Mouse (Mus musculus): ENCODE measurements around the gene Efcab11. TPM values are rescaled to one million over a fixed set of nuclear protein-coding genes. Genes with fewer than 3 reads are reported as not detected.
"Not testable (repeated sequence)": the region's sequence is repeated elsewhere in the genome, so short reads cannot be mapped to it uniquely, and the experiment has no call there.

Gene Efcab11
- polyA plus RNA-seq, 1 experiment from 2014 or later = 18.6 TPM

DNA sequence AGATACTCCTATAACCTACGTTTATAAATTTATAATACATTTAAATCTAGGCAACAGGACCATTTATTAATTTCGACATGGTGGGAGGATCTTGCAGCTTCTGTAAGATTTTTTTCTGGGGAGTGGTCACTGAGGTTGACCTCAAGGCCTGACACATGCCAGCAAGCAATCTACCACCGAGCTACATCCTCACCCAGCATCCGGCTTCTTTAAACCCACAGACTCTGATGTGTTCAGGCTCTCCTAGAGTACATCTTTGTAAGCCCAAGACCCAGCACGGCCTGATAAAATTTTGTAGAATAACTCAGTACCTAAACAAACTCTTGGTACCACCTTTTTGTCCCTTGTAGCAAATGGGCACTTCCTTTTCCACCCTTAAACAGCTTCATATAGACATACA, 46.7 kb downstream of the Efcab11 start:
- H3K27me3 ChIP-seq (ENCODE audit: control insufficient read depth, insufficient read depth, low read length) = no peaks in the 10 kb centered on the region
- no peak for ATAC-seq (ENCODE audit: insufficient read depth, low FRiP score, low TSS enrichment)
- H3K36me3 ChIP-seq (ENCODE audit: control insufficient read depth, insufficient read depth, low read length) = no peaks in the 10 kb centered on the region
- H3K9me3 ChIP-seq (ENCODE audit: control insufficient read depth, low read length) = no peaks in the 10 kb centered on the region
- H3K4me2 ChIP-seq (ENCODE audit: low read depth) = no peak overlapping the region
- H3K27ac ChIP-seq (ENCODE audit: low read depth, low read length) = no peak overlapping the region
- no peak for DNase-seq (ENCODE audit: low spot score)
- peaks cover 8% of the 10 kb centered on the region for H3K4me1 ChIP-seq (ENCODE audit: control insufficient read depth, insufficient read depth, low read length)
- H3K4me3 ChIP-seq (ENCODE audit: low read depth, low read length) = no peak overlapping the region
- WGBS = 87% methylated on average over 5 of the region's 5 CpGs
- H3K9ac ChIP-seq (ENCODE audit: low read length) = no peak overlapping the region

- ATAC-seq (ENCODE audit: insufficient read depth, low FRiP score, low TSS enrichment) = peak; percentile 78; the same call in 1 of the 2 replicates
- H3K9me3 ChIP-seq (ENCODE audit: control insufficient read depth, low read length) = no peaks in the 10 kb centered on the region
- no peak overlapping the region for H3K9ac ChIP-seq (ENCODE audit: low read length)
- no peak overlapping the region for H3K4me3 ChIP-seq (ENCODE audit: low read depth, low read length)
- H3K27me3 ChIP-seq (ENCODE audit: control insufficient read depth, insufficient read depth, low read length) = no peaks in the 10 kb centered on the region
- H3K4me2 ChIP-seq (ENCODE audit: low read depth) = no peak overlapping the region
- WGBS = 54% methylated on average over 20 of the region's 20 CpGs
- H3K27ac ChIP-seq (ENCODE audit: low read depth, low read length) = no peak overlapping the region
- H3K4me1 ChIP-seq (ENCODE audit: control insufficient read depth, insufficient read depth, low read length) = peaks cover 8% of the 10 kb centered on the region
- DNase-seq (ENCODE audit: low spot score) = peak; percentile 57
- H3K36me3 ChIP-seq (ENCODE audit: control insufficient read depth, insufficient read depth, low read length) = no peaks in the 10 kb centered on the region
These were observed 47.7 kb downstream of the Efcab11 start for GRCm38 (mm10) chr12:99836404-99837131.

GRCm38 (mm10) chr12:99833476-99833875, 50.8 kb downstream of the Efcab11 start:
- H3K4me3 ChIP-seq (ENCODE audit: low read depth, low read length) = no peak overlapping the region
- H3K27me3 ChIP-seq (ENCODE audit: control insufficient read depth, insufficient read depth, low read length) = no peaks in the 10 kb centered on the region
- no peaks in the 10 kb centered on the region for H3K36me3 ChIP-seq (ENCODE audit: control insufficient read depth, insufficient read depth, low read length)
- no peak for DNase-seq (ENCODE audit: low spot score)
- H3K9ac ChIP-seq (ENCODE audit: low read length) = no peak overlapping the region
- ATAC-seq (ENCODE audit: insufficient read depth, low FRiP score, low TSS enrichment) = no peak
- H3K9me3 ChIP-seq (ENCODE audit: control insufficient read depth, low read length) = no peaks in the 10 kb centered on the region
- no peak overlapping the region for H3K27ac ChIP-seq (ENCODE audit: low read depth, low read length)
- 97% methylated on average over 1 of the region's 1 CpGs for WGBS
- H3K4me2 ChIP-seq (ENCODE audit: low read depth) = no peak overlapping the region
- peaks cover 8% of the 10 kb centered on the region for H3K4me1 ChIP-seq (ENCODE audit: control insufficient read depth, insufficient read depth, low read length)

- H3K4me3 ChIP-seq (ENCODE audit: low read depth, low read length) = no peak overlapping the region
- H3K36me3 ChIP-seq (ENCODE audit: control insufficient read depth, insufficient read depth, low read length) = no peaks in the 10 kb centered on the region
- no peaks in the 10 kb centered on the region for H3K9me3 ChIP-seq (ENCODE audit: control insufficient read depth, low read length)
- no peak for DNase-seq (ENCODE audit: low spot score)
- no peak overlapping the region for H3K4me2 ChIP-seq (ENCODE audit: low read depth)
- H3K4me1 ChIP-seq (ENCODE audit: control insufficient read depth, insufficient read depth, low read length) = no peaks in the 10 kb centered on the region
- WGBS = 93% methylated on average over 4 of the region's 4 CpGs
- H3K27me3 ChIP-seq (ENCODE audit: control insufficient read depth, insufficient read depth, low read length) = no peaks in the 10 kb centered on the region
- ATAC-seq (ENCODE audit: insufficient read depth, low FRiP score, low TSS enrichment) = no peak
- no peak overlapping the region for H3K27ac ChIP-seq (ENCODE audit: low read depth, low read length)
- no peak overlapping the region for H3K9ac ChIP-seq (ENCODE audit: low read length)
These were observed 61.6 kb downstream of the Efcab11 start for GRCm38 (mm10) chr12:99822591-99822990.

- H3K27me3 ChIP-seq (ENCODE audit: control insufficient read depth, insufficient read depth, low read length) = no peaks in the 10 kb centered on the region
- H3K27ac ChIP-seq (ENCODE audit: low read depth, low read length) = no peak overlapping the region
- ATAC-seq (ENCODE audit: insufficient read depth, low FRiP score, low TSS enrichment) = no peak
- H3K4me1 ChIP-seq (ENCODE audit: control insufficient read depth, insufficient read depth, low read length) = no peaks in the 10 kb centered on the region
- H3K9ac ChIP-seq (ENCODE audit: low read length) = no peak overlapping the region
- H3K9me3 ChIP-seq (ENCODE audit: control insufficient read depth, low read length) = no peaks in the 10 kb centered on the region
- no peak overlapping the region for H3K4me2 ChIP-seq (ENCODE audit: low read depth)
- no peak overlapping the region for H3K4me3 ChIP-seq (ENCODE audit: low read depth, low read length)
- 83% methylated on average over 12 of the region's 12 CpGs for WGBS
- no peaks in the 10 kb centered on the region for H3K36me3 ChIP-seq (ENCODE audit: control insufficient read depth, insufficient read depth, low read length)
- DNase-seq (ENCODE audit: low spot score) = no peak
These were observed 62.8 kb downstream of the Efcab11 start for GRCm38 (mm10) chr12:99821309-99821934.

DNA sequence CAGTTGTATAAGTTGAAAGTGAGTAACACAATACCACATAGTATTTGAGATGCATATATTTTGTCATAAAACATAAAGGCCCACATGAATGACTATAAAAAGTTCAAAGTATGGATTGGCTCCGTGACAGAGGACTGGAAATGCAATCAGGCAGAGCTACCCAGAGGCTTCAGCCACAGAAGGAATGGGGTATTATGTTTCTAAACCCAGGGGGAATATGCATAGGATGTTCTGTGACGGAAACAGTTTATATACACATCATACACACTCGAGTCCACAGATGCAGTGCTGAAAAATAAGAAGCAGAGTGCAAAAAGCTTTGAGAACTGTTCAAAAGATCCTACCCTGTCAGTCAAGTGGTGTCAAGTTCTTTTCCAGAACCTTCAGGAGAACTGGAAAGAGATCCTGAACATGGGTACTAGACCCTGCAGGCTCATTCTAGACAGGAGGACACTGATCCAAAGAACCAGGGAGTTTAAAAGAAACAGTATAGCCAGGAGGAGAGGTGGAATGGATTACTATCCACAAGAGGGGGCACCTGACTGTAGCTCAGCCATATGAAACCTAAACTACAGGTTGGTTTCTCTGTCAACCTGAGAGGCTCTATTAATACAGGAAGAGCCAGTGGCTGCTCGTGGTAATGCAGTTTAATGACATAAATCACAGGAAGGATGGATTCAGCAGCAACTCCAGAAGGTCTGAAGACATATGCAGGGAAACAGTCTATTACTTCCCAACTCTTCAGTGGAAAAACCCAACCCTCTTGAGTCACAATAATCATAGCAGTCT, 64.9 kb downstream of the Efcab11 start:
- no peaks in the 10 kb centered on the region for H3K9me3 ChIP-seq (ENCODE audit: control insufficient read depth, low read length)
- 64% methylated on average over 4 of the region's 4 CpGs for WGBS
- ATAC-seq (ENCODE audit: insufficient read depth, low FRiP score, low TSS enrichment) = no peak

GRCm38 (mm10) chr12:99818006-99818405, 66.2 kb downstream of the Efcab11 start:
- not testable (repeated sequence) for H3K4me2 ChIP-seq (ENCODE audit: low read depth); H3K27ac ChIP-seq (ENCODE audit: low read depth, low read length); H3K9ac ChIP-seq (ENCODE audit: low read length); ATAC-seq (ENCODE audit: insufficient read depth, low FRiP score, low TSS enrichment); H3K4me1 ChIP-seq (ENCODE audit: control insufficient read depth, insufficient read depth, low read length); DNase-seq (ENCODE audit: low spot score); H3K36me3 ChIP-seq (ENCODE audit: control insufficient read depth, insufficient read depth, low read length); H3K4me3 ChIP-seq (ENCODE audit: low read depth, low read length); H3K27me3 ChIP-seq (ENCODE audit: control insufficient read depth, insufficient read depth, low read length); H3K9me3 ChIP-seq (ENCODE audit: control insufficient read depth, low read length)
- 95% methylated on average over 16 of the region's 16 CpGs for WGBS

More for the DNA sequence above, 64.9 kb downstream of the Efcab11 start:
- no peaks in the 10 kb centered on the region for H3K36me3 ChIP-seq (ENCODE audit: control insufficient read depth, insufficient read depth, low read length)
- H3K4me2 ChIP-seq (ENCODE audit: low read depth) = no peak overlapping the region
- DNase-seq (ENCODE audit: low spot score) = no peak
- H3K27ac ChIP-seq (ENCODE audit: low read depth, low read length) = no peak overlapping the region
- H3K27me3 ChIP-seq (ENCODE audit: control insufficient read depth, insufficient read depth, low read length) = no peaks in the 10 kb centered on the region
- H3K9ac ChIP-seq (ENCODE audit: low read length) = no peak overlapping the region
- H3K4me1 ChIP-seq (ENCODE audit: control insufficient read depth, insufficient read depth, low read length) = no peaks in the 10 kb centered on the region
- no peak overlapping the region for H3K4me3 ChIP-seq (ENCODE audit: low read depth, low read length)

DNA sequence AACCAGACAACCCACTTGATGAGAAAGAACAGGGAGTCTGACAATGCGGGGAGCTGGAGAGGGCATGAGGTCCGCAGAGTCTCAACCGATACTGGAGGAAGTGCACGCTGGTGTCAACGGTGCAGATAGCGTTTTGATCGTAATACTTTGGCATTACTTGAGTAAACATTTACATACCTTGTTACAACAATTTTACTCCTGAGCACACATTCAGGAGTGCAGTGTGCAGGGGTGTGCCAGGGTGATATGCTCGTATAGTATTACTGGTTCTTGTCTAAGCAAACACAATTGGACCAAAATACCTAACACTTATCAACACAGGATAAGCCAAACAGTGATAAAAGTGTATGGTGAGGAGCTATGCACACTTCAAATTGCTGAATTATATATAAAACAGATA, 69.0 kb downstream of the Efcab11 start:
- Histone ChIP-seq H3K27me3 (ENCODE audit: control insufficient read depth, insufficient read depth, low read length) (no peaks in the 10 kb centered on the region), H3K36me3 (ENCODE audit: control insufficient read depth, insufficient read depth, low read length) (no peaks in the 10 kb centered on the region), H3K4me3 (ENCODE audit: low read depth, low read length) (no peak overlapping the region), H3K4me1 (ENCODE audit: control insufficient read depth, insufficient read depth, low read length) (no peaks in the 10 kb centered on the region), H3K9me3 (ENCODE audit: control insufficient read depth, low read length) (no peaks in the 10 kb centered on the region), H3K27ac (ENCODE audit: low read depth, low read length) (no peak overlapping the region), H3K4me2 (ENCODE audit: low read depth) (no peak overlapping the region), H3K9ac (ENCODE audit: low read length) (no peak overlapping the region)
- ATAC-seq (ENCODE audit: insufficient read depth, low FRiP score, low TSS enrichment) = no peak
- no peak for DNase-seq (ENCODE audit: low spot score)
- WGBS = 97% methylated on average over 8 of the region's 8 CpGs

All from neural tube, embryonic 11.5 days (tissue).